Mouse (Mus musculus): ENCODE measurements at regions not wholly inside any gene's neighbourhood (a gene's known extent, or its start where the extent isn't known, plus 50 kb on each side); places are given as distances from the start of the nearest gene placed in this dataset.

DNA sequence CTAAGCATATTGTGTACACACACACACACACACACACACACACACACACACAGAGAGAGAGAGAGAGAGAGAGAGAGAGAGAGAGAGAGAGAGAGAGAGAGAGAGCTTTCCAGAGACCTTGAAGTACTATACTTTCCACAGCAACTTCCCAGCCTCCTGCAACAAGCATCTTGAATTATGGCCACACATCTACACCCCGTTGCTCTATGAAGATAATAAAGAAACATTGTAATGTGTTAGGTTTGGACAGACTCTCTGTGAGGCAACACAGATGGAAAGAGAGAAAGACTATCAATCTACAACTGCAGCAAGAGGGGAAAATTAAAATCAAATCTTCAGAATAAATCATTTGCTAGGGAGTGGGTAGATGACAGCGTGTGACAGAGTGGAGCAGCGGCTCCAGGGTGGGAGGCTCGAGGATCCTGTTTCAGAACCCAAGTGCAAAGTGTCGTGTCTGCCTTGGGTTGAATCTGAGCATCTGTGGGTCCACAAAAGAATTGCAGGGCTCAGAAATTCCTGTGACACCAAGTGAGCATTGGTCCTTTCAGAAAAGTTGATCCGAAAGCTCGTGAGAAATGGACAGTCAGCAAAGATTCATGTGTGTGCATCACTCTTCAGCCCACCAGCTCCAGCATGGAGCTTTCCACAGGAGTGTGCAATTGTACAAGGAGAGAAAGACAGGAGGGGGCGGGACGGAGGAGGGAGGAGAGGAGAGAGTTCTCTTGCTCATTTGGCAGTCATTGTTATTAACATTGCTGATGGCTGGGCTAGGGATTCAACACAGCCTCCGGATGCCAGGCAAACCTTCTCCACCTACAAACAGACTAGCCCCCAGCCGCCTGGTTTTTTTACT is 203.6 kb upstream of the Gimd1 start:
- TF ChIP-seq CTCF (IDR thresholded peaks at IDR 0.05; ENCODE audit: low read depth) (peak; percentile 57), EP300 (optimal IDR thresholded peaks at IDR 0.05) (no peak)

All from stomach, postnatal 0 days (tissue).